8 mouse cellular contexts compared by ENCODE assay signal in the genomic region with DNA sequence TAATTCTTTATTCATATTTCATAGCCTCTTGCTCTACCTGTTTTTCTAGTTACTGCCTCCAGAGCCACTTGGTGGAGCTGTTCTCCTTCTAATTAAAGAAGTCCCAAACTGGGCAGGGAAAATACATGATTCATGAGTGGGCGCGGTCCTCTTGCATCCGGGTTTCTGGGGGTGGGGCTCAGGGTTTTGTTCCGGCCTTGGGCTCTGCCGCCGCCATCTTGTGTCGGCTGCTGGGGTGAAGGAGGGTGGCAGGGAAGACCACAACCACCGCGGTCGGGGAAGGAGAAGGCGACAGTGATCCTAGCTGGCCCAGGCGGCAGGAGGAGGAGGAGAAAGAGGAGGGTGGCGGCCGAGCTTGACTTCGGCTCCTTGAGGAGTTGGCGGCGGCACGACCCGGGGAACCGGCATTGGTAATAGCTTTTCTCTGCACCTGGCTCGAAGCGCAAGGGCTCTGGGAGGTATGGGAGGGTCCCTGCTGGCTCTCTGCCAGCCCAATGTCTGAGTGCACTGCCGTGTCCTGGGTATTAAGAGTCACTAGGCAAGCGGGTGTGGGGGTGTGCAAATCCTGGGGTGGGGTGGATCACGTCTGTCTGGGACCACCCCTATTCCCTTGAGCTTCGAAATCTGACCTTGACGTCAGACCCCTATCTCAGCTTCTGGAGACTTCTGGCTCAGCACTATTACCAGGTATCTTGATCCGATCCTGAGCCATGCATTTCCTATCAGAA. TPM values are rescaled to one million over a fixed set of nuclear protein-coding genes. Genes with fewer than 3 reads are reported as not detected.
A peak's percentile ranks its signal among the peaks of the same experiment; 100 is the strongest.
DNase-seq lines count a peak whose midpoint lies in the region; ATAC-seq lines count a peak whose summit lies in the region.

No protein-coding gene starts in this region.

- peak; percentile 95 for DNase-seq in R1 (ENCODE audit: low read depth, low spot score)
- peak; percentile 80 to 87 for DNase-seq in cerebellum, postnatal 25 days
- peak; percentile 53 to 63 for DNase-seq in frontal cortex, postnatal 25 days (ENCODE audit: low spot score in 2 of 2)
- DNase-seq in left cerebral cortex, adult 11 months (ENCODE audit: low spot score): peak; percentile 77
- peak; percentile 87 to 88 for DNase-seq in lung, postnatal 4 days
- DNase-seq in retina, postnatal 7 days (ENCODE audit: low read depth, low spot score): peak; percentile 79
- DNase-seq in urinary bladder, adult 2 months (ENCODE audit: low spot score): peak; percentile 53

- 19% methylated on average over 28 of the region's 28 CpGs for WGBS in hindbrain, embryonic 15.5 days

- peak overlapping the region; percentile 92 for H3K27ac ChIP-seq in hindbrain, embryonic 15.5 days (replicated peaks)

- H3K36me3 ChIP-seq in hindbrain, embryonic 15.5 days: no peaks in the 10 kb centered on the region

- no peaks in the 10 kb centered on the region for H3K27me3 ChIP-seq in hindbrain, embryonic 15.5 days

- peak; percentile 85 for ATAC-seq in hindbrain, embryonic 15.5 days (ENCODE audit: low FRiP score, low read depth)

- peak overlapping the region; percentile 87 for H3K9ac ChIP-seq in hindbrain, embryonic 15.5 days

- peak overlapping the region; percentile 52 for H3K4me2 ChIP-seq in hindbrain, embryonic 15.5 days

- H3K4me3 ChIP-seq in hindbrain, embryonic 15.5 days: peak overlapping the region; percentile 66

- H3K9me3 ChIP-seq in hindbrain, embryonic 15.5 days: no peaks in the 10 kb centered on the region

- H3K4me1 ChIP-seq in hindbrain, embryonic 15.5 days (replicated peaks): peaks cover 30% of the 10 kb centered on the region

RNA-seq across cellular contexts. Expression of gene Uba1, which starts 4.8 kb away (rescaled TPM):
- 350 and 364 TPM in 2 replicates for polyA plus RNA-seq in hindbrain, embryonic 15.5 days (2015; fragmentation: Nextera tagmentation; extraction: Ambion mirVana)
- polyA plus RNA-seq in urinary bladder, adult 2 months (2012; rRNA removed): 153 and 168 TPM in 2 replicates

RNA-seq across cellular contexts. Expression of gene Cdk16, which starts 24.9 kb away (rescaled TPM):
- 159 and 183 TPM in 2 replicates for polyA plus RNA-seq in hindbrain, embryonic 15.5 days (2015; fragmentation: Nextera tagmentation; extraction: Ambion mirVana)
- polyA plus RNA-seq in urinary bladder, adult 2 months (2012; rRNA removed): 153 and 188 TPM in 2 replicates

RNA-seq across cellular contexts. Expression of gene Usp11, which starts 40.8 kb away (rescaled TPM):
- polyA plus RNA-seq in hindbrain, embryonic 15.5 days (2015; fragmentation: Nextera tagmentation; extraction: Ambion mirVana): 92.1 and 96.5 TPM in 2 replicates
- 12.6 and 13.4 TPM in 2 replicates for polyA plus RNA-seq in urinary bladder, adult 2 months (2012; rRNA removed)

RNA-seq across cellular contexts. Expression of gene Ndufb11, which starts 45.5 kb away (rescaled TPM):
- 217 and 228 TPM in 2 replicates for polyA plus RNA-seq in hindbrain, embryonic 15.5 days (2015; fragmentation: Nextera tagmentation; extraction: Ambion mirVana)
- 206 and 219 TPM in 2 replicates for polyA plus RNA-seq in urinary bladder, adult 2 months (2012; rRNA removed)

RNA-seq across cellular contexts. Expression of gene Rbm10, which starts 45.6 kb away (rescaled TPM):
- polyA plus RNA-seq in hindbrain, embryonic 15.5 days (2015; fragmentation: Nextera tagmentation; extraction: Ambion mirVana): 57.1 and 57.4 TPM in 2 replicates
- polyA plus RNA-seq in urinary bladder, adult 2 months (2012; rRNA removed): 32.9 and 33.3 TPM in 2 replicates

Comparison
In these comparisons a context has a peak if more than half of its experiments do, and no peak if none do; other contexts are left out.
1. Peak in every context shown above with its lines: DNase-seq, ATAC-seq, H3K4me3 ChIP-seq and H3K27ac ChIP-seq.